Mouse (Mus musculus): ENCODE measurements around the gene Ap1m2.
"Not testable (repeated sequence)": the region's sequence is repeated elsewhere in the genome, so short reads cannot be mapped to it uniquely, and the experiment has no call there.

Gene Ap1m2

GRCm38 (mm10) chr9:21288404-21289336, 23.5 kb downstream of the Ap1m2 start:
- DNase-seq (ENCODE audit: low spot score) = no peak

- DNase-seq (ENCODE audit: low spot score) = peak; percentile 96
Observed at GRCm38 (mm10) chr9:21287571-21288402, 24.4 kb downstream of the Ap1m2 start, which contains the start of gene Kri1. Gene Kri1, minus strand, starts transcription at chr9:21287969.

GRCm38 (mm10) chr9:21286753-21287152, 25.4 kb downstream of the Ap1m2 start:
- no peak for DNase-seq (ENCODE audit: low spot score)

GRCm38 (mm10) chr9:21283994-21284393, 28.1 kb downstream of the Ap1m2 start:
- DNase-seq (ENCODE audit: low spot score) = no peak

- DNase-seq (ENCODE audit: low spot score) = no peak
Observed at GRCm38 (mm10) chr9:21283591-21283990, 28.5 kb downstream of the Ap1m2 start.

GRCm38 (mm10) chr9:21277776-21278175, 34.4 kb downstream of the Ap1m2 start:
- DNase-seq (ENCODE audit: low spot score) = no peak

- DNase-seq (ENCODE audit: low spot score) = no peak
Observed at GRCm38 (mm10) chr9:21276307-21276706, 35.8 kb downstream of the Ap1m2 start.

- DNase-seq (ENCODE audit: low spot score) = no peak
Observed at GRCm38 (mm10) chr9:21275727-21276126, 36.4 kb downstream of the Ap1m2 start.

- DNase-seq (ENCODE audit: low spot score) = no peak
Observed at GRCm38 (mm10) chr9:21275013-21275710, 37.0 kb downstream of the Ap1m2 start.

GRCm38 (mm10) chr9:21274336-21274735, 37.8 kb downstream of the Ap1m2 start:
- DNase-seq (ENCODE audit: low spot score) = no peak

GRCm38 (mm10) chr9:21273520-21274228, 38.5 kb downstream of the Ap1m2 start:
- DNase-seq (ENCODE audit: low spot score) = no peak

- DNase-seq (ENCODE audit: low spot score) = no peak
Observed at GRCm38 (mm10) chr9:21273094-21273493, 39.0 kb downstream of the Ap1m2 start.

GRCm38 (mm10) chr9:21272391-21272790, 39.7 kb downstream of the Ap1m2 start:
- DNase-seq (ENCODE audit: low spot score) = no peak

GRCm38 (mm10) chr9:21269590-21269989, 42.5 kb downstream of the Ap1m2 start:
- DNase-seq (ENCODE audit: low spot score) = not testable (repeated sequence)

GRCm38 (mm10) chr9:21268305-21268704, 43.8 kb downstream of the Ap1m2 start:
- no peak for DNase-seq (ENCODE audit: low spot score)

- DNase-seq (ENCODE audit: low spot score) = no peak
Observed at GRCm38 (mm10) chr9:21266889-21267288, 45.2 kb downstream of the Ap1m2 start.

GRCm38 (mm10) chr9:21265611-21266010, 46.5 kb downstream of the Ap1m2 start:
- no peak for DNase-seq (ENCODE audit: low spot score)

- peak; percentile 96 for DNase-seq (ENCODE audit: low spot score)
Observed at GRCm38 (mm10) chr9:21265000-21265561, 47.1 kb downstream of the Ap1m2 start, which contains the start of gene Atg4d. Gene Atg4d, plus strand, starts transcription at chr9:21265293.

GRCm38 (mm10) chr9:21264272-21264999, 47.7 kb downstream of the Ap1m2 start:
- no peak for DNase-seq (ENCODE audit: low spot score)

- DNase-seq (ENCODE audit: low spot score) = no peak
Observed at GRCm38 (mm10) chr9:21261831-21262230, 50.3 kb downstream of the Ap1m2 start.

Measured in left cerebral cortex, adult 11 months (tissue).